Mouse (Mus musculus): ENCODE measurements around the gene Bex2.
A peak's percentile ranks its signal among the peaks of the same experiment; 100 is the strongest.

- TF ChIP-seq CTCF (IDR thresholded peaks at IDR 0.05; ENCODE audit: low read depth) (peak; percentile 61), EP300 (IDR thresholded peaks at IDR 0.05; ENCODE audit: low read depth) (no peak)
Observed at GRCm38 (mm10) chrX:136107942-136108341, 39.9 kb upstream of the Bex2 start.
